Mouse (Mus musculus): ENCODE measurements at regions not wholly inside any gene's neighbourhood (a gene's known extent, or its start where the extent isn't known, plus 50 kb on each side); places are given as distances from the start of the nearest gene placed in this dataset.

GRCm38 (mm10) chr11:41090391-41090900 lies 335.3 kb upstream of the Ccng1 start:
- DNase-seq (ENCODE audit: inconsistent age in 2 of 2, low spot score in 1 of 2) = peak; percentile 8 to 68

GRCm38 (mm10) chr11:41063570-41063969 lies 308.5 kb upstream of the Ccng1 start:
- no peak for DNase-seq (ENCODE audit: inconsistent age in 2 of 2, low spot score in 1 of 2)

DNA sequence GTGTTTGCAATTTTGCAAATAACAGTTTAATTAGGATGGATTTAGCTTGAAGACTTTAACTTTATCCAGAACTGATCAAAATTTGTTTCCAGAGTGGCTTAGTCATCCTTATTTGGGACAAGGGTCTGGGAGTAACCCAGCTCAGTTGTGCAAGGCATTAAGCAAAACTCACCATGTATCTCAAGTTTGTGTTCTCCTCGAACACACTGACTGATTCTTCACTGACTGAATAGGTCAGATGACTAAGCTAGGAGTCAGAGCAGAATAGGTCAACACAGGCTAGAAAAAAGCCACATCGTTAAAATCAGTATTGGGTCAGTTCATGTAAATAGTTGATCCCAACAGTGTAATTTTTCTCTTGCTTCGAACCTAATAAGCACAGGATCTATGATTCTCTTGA lies 302.7 kb upstream of the Ccng1 start:
- DNase-seq (ENCODE audit: inconsistent age in 2 of 2, low spot score in 1 of 2) = peak in 1 of 2 experiments; percentile 60

- no peak for DNase-seq (ENCODE audit: inconsistent age in 2 of 2, low spot score in 1 of 2)
These were observed 274.9 kb upstream of the Ccng1 start for GRCm38 (mm10) chr11:41030018-41030417.

GRCm38 (mm10) chr11:41010096-41010495 lies 255.0 kb upstream of the Ccng1 start:
- DNase-seq (ENCODE audit: inconsistent age in 2 of 2, low spot score in 1 of 2) = no peak

- no peak for DNase-seq (ENCODE audit: inconsistent age in 2 of 2, low spot score in 1 of 2)
These were observed 217.7 kb upstream of the Ccng1 start for GRCm38 (mm10) chr11:40972806-40973205.

- peak; percentile 24 to 85 for DNase-seq (ENCODE audit: inconsistent age in 2 of 2, low spot score in 1 of 2)
These were observed 172.1 kb upstream of the Ccng1 start for GRCm38 (mm10) chr11:40927168-40927567.

- DNase-seq (ENCODE audit: inconsistent age in 2 of 2, low spot score in 1 of 2) = no peak
These were observed 136.4 kb upstream of the Ccng1 start for GRCm38 (mm10) chr11:40891485-40891884.

DNA sequence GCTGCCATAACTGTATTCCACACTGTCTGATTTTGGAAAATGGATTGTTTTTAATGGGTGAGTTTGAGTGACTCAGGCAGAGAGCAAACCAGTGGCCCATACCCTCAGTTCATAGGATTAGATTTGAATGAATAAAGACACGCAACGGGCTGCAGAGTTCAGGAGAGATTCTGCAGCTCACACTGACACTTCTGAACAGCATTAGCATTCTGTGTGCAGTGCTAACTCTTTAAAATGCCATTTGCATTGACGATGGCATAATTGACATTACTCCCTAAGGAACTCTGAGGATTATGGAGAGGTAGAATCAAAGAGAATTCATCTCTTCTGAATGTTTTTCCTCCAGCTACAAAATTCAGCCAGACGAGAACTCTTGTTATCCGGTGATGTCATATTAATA lies 129.4 kb upstream of the Ccng1 start:
- DNase-seq (ENCODE audit: inconsistent age in 2 of 2, low spot score in 1 of 2) = no peak

- DNase-seq (ENCODE audit: inconsistent age in 2 of 2, low spot score in 1 of 2) = no peak
These were observed 124.5 kb upstream of the Ccng1 start for GRCm38 (mm10) chr11:40879589-40879988.

GRCm38 (mm10) chr11:40873002-40873401 lies 117.9 kb upstream of the Ccng1 start:
- DNase-seq (ENCODE audit: inconsistent age in 2 of 2, low spot score in 1 of 2) = no peak

DNA sequence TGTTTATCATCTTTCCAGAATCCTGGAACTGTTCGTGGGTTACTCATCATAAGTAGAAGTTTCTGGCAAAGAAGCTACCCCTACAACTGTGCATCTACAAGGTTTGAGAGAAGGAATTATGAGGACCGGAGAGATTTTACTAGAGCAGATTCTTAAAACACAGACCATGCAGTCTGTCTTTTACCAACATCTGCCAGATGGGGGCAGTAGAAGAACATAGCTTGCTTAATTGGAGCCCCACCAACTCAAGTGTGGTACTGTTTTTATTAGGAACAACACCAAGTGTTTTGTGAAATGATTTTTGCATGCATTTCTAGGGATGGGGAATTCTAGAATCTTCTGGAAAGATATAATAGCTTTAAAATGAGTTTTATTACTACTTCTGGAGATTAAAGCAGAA lies 110.6 kb upstream of the Ccng1 start:
- DNase-seq (ENCODE audit: inconsistent age in 2 of 2, low spot score in 1 of 2) = peak; percentile 6 to 69

DNA sequence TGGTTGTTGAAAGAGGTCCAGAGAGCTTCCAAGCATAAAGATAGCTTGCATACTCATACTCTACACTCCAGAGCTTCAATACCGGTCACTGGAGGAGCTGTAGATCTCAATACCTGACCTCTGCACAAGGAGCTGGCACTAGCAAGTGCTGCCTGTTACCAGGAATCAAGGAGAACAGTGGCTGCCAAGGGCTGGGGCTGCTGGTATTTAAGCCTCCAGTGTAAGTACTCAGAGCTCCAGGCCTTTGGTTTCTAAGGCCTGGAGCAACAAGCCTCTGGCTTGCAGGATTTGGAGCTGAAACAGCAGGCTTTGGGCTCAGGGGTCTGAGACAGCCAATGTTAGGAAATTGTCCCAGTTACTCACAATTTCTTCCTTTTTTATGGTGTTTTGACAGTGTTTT lies 96.2 kb upstream of the Ccng1 start:
- DNase-seq (ENCODE audit: inconsistent age in 2 of 2, low spot score in 1 of 2) = no peak

- no peak for DNase-seq (ENCODE audit: inconsistent age in 2 of 2, low spot score in 1 of 2)
These were observed 95.6 kb upstream of the Ccng1 start for GRCm38 (mm10) chr11:40850652-40851092.

DNA sequence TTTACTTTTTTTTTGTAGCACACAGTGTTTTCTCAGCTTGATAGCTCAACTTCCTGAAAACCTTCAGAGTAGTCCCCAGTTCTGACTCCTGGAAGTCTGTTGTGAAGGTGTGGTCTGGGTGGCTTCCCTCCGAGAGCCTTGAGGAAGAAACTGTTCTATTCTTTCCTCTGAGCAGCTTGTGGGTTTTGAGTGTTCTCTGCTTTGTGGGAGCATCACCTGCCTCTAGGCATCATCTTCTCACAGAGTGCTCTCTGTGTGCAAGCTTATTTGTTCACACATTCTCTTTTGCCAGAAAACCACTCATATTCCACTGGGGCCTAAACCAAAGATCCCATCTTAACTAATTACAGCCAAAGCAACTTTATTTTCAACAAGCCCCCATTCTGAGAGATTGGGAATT lies 91.5 kb upstream of the Ccng1 start:
- DNase-seq (ENCODE audit: inconsistent age in 2 of 2, low spot score in 1 of 2) = no peak

GRCm38 (mm10) chr11:40835393-40835792 lies 80.3 kb upstream of the Ccng1 start:
- no peak for DNase-seq (ENCODE audit: inconsistent age in 2 of 2, low spot score in 1 of 2)
